Comparison of ENCODE assay signal across 8 mouse cellular contexts in genomic region chr1:106071237-106072070, GRCm38 (mm10).
DNase-seq lines count a peak whose midpoint lies in the region; ATAC-seq lines count a peak whose summit lies in the region.

No protein-coding gene starts in this region.

- no peaks in the 10 kb centered on the region for H3K36me3 ChIP-seq in embryonic facial prominence, embryonic 12.5 days
- no peaks in the 10 kb centered on the region for H3K36me3 ChIP-seq in limb, embryonic 11.5 days (ENCODE audit: control insufficient read depth, insufficient read depth, low read length)
- no peaks in the 10 kb centered on the region for H3K36me3 ChIP-seq in stomach, embryonic 15.5 days

- H3K9ac ChIP-seq in embryonic facial prominence, embryonic 12.5 days: peak overlapping the region; percentile 13; the same call in 1 of the 2 replicates
- no peak overlapping the region for H3K9ac ChIP-seq in limb, embryonic 11.5 days (ENCODE audit: low read length)
- H3K9ac ChIP-seq in stomach, embryonic 15.5 days: no peak overlapping the region

- no peak overlapping the region for H3K4me3 ChIP-seq in embryonic facial prominence, embryonic 12.5 days
- H3K4me3 ChIP-seq in limb, embryonic 11.5 days (ENCODE audit: low read depth, low read length): no peak overlapping the region
- H3K4me3 ChIP-seq in stomach, embryonic 15.5 days (replicated peaks): no peak overlapping the region

- no peak overlapping the region for H3K27ac ChIP-seq in embryonic facial prominence, embryonic 12.5 days
- no peak overlapping the region for H3K27ac ChIP-seq in limb, embryonic 11.5 days (replicated peaks; ENCODE audit: low read depth, low read length)
- no peak overlapping the region for H3K27ac ChIP-seq in stomach, embryonic 15.5 days

- no peaks in the 10 kb centered on the region for H3K9me3 ChIP-seq in embryonic facial prominence, embryonic 12.5 days
- no peaks in the 10 kb centered on the region for H3K9me3 ChIP-seq in limb, embryonic 11.5 days (ENCODE audit: control insufficient read depth, low read length)
- H3K9me3 ChIP-seq in stomach, embryonic 15.5 days: no peaks in the 10 kb centered on the region

- H3K4me2 ChIP-seq in embryonic facial prominence, embryonic 12.5 days (replicated peaks): peak overlapping the region; percentile 30
- peak overlapping the region; percentile 28; the same call in 1 of the 2 replicates for H3K4me2 ChIP-seq in limb, embryonic 11.5 days (ENCODE audit: low read depth, severe bottlenecking)
- H3K4me2 ChIP-seq in stomach, embryonic 15.5 days: peak overlapping the region; percentile 16; the same call in 1 of the 2 replicates

- WGBS in embryonic facial prominence, embryonic 12.5 days: 13% methylated on average over 9 of the region's 9 CpGs
- WGBS in limb, embryonic 11.5 days: 15% methylated on average over 9 of the region's 9 CpGs
- 15% methylated on average over 9 of the region's 9 CpGs for WGBS in stomach, embryonic 15.5 days

- peak; percentile 80 for DNase-seq in A20 (ENCODE audit: low read depth, low spot score)
- peak; percentile 72 for DNase-seq in adrenal gland, postnatal 25 days
- DNase-seq in heart, adult 9 months (ENCODE audit: low spot score in 2 of 2): peak; percentile 53 to 71
- peak; percentile 50 to 85 for DNase-seq in kidney, adult 8-10 months
- DNase-seq in limb, embryonic 11.5 days (ENCODE audit: low spot score): peak; percentile 90

- H3K4me1 ChIP-seq in embryonic facial prominence, embryonic 12.5 days: peaks cover 9% of the 10 kb centered on the region; the same call in 1 of the 2 replicates
- no peaks in the 10 kb centered on the region; the same call in 1 of the 2 replicates for H3K4me1 ChIP-seq in limb, embryonic 11.5 days (ENCODE audit: control insufficient read depth, insufficient read depth, low read length)
- 0 out of 2 replicates have a peak, but pooled peaks cover 6% of the 10 kb centered on the region for H3K4me1 ChIP-seq in stomach, embryonic 15.5 days

- no peaks in the 10 kb centered on the region; the same call in 1 of the 2 replicates for H3K27me3 ChIP-seq in embryonic facial prominence, embryonic 12.5 days
- H3K27me3 ChIP-seq in limb, embryonic 11.5 days (ENCODE audit: control insufficient read depth, insufficient read depth, low read length): no peaks in the 10 kb centered on the region
- no peaks in the 10 kb centered on the region for H3K27me3 ChIP-seq in stomach, embryonic 15.5 days (replicated peaks)

- ATAC-seq in embryonic facial prominence, embryonic 12.5 days (ENCODE audit: insufficient number of reproducible peaks, insufficient read depth, low FRiP score, low TSS enrichment): no peak
- ATAC-seq in limb, embryonic 11.5 days (ENCODE audit: insufficient number of reproducible peaks, low FRiP score, low TSS enrichment, low read depth): no peak
- peak; percentile 67 for ATAC-seq in monocyte, adult 5-6 weeks (replicated peaks; ENCODE audit: insufficient number of reproducible peaks, low FRiP score, low TSS enrichment, poor library complexity, severe bottlenecking)
- ATAC-seq in stomach, embryonic 15.5 days (ENCODE audit: insufficient read depth, low FRiP score, low read depth): no peak; the same call in 1 of the 2 replicates
